Mouse (Mus musculus) large intestine, adult 2 months (tissue): ENCODE data around the gene Gm42906. TPM values are rescaled to one million over a fixed set of nuclear protein-coding genes. Genes with fewer than 3 reads are reported as not detected.

Experiments
- DNase-seq: peaks from one replicate; pipeline ENCODE4 v3.0.0-alpha.2; 2012; ENCODE audit warnings: low read depth, low spot score
- WGBS: fragments of 180-500 bp; shearing (Covaris S2); methylation state at CpG from one replicate; pipeline ENCODE4 v1.1.7; 2018; 5-methylcytosine and 5-hydroxymethylcytosine counted together
- polyA plus RNA-seq: library from polyadenylated mRNA; depleted of rRNA; stranded (reverse); fragments of >200 nt; gene quantifications from 2 replicates; pipeline ENCODE4 v1.2.3, GENCODE M21; 2012; rRNA removed

Gene Gm42906
- not detected in 2 replicates for polyA plus RNA-seq

DNA sequence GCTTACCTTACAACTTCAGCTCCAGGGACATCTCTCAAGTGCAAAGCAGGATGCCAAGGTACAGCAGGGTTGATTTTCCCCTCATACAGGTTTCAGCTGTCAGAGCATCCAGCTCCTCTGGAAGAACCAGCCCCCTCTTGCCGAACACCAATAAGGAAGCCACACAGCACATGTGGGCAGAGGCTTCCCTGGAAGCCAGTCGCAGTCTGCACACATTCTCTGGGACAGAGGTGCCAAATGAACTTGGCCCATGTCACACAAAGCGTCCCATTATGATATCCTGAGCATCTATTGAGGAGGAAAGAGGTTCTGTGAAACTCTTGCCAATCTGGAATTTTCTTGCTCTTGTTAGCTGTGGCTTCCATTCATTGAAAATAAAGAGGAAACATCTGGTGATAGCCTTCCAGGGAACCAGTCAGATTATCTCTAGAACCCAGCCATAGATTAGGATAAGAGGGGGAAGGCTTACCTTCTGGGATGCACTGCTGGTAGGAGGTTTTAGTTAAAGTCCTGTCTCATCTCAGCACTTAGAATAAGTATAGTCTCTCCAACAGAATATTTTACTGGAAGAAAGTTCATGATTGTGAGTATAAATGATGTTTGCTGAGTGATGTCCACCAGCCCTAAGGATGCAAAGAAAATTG, at the start of gene Gm42906:
TSS of gene Gm42906 (minus strand) at position 51 of the 644 bp plus-strand sequence.
- no peak for DNase-seq
- WGBS: 22% methylated on average over 3 of the region's 3 CpGs

DNA sequence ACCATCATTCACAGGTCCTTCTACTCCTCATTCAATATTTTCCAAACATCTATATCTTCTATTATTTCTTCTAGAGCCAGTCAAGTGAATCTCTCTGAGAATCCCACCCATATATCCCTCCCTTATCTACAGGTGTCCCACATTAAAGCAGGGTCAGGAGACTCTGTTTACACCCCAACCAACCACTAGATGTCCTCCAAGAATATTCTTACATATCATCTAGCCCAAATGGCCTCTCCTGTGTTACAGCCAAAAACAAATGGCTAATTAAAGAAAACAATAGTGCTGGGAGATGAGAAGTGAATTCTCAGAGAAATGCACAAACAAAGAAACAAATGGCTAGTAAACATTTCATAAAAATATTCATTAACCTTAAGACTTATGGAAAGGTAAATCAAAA, 17.7 kb upstream of the Gm42906 start:
- no peak for DNase-seq

DNA sequence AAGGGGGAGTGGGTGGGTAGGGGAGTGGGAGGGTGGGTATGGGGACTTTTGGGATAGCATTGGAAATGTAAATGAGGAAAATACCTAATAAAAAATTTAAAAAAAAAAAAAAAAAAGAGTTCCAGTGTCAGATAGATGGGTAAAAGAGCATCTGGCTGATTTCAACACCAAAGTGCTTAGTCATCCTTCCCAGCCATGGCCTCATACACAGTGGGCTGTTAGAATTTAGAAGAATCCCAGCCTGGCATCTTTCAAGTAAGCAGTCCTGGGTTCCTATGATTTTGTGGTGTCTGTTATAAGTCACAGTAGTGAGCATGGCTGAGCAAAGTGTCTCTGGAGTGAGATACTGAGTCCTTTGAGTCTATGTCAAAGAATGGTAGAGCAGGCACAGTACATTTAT, 7.1 kb upstream of the Gm42906 start:
- no peak for DNase-seq

DNA sequence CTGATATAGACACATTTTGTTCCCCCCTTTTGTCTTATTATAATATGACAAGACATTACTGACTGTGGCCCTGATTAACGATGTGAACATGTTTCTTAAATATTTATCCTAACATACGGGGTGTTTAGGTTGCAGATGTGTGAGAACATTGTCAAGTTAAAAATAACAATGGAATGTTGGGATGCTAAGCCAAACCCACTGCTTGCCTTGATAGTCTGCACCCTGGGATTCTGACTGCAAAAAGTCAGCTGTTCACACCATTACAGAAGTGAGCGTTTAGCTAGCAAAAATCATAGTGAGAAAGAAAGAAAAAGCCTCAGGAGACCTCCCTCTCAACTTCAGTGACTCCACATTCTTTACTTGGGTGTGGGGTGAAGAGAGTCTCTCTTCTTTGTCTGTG, 1.5 kb downstream of the Gm42906 start:
- WGBS: 72% methylated on average over 3 of the region's 3 CpGs
- DNase-seq: no peak

DNA sequence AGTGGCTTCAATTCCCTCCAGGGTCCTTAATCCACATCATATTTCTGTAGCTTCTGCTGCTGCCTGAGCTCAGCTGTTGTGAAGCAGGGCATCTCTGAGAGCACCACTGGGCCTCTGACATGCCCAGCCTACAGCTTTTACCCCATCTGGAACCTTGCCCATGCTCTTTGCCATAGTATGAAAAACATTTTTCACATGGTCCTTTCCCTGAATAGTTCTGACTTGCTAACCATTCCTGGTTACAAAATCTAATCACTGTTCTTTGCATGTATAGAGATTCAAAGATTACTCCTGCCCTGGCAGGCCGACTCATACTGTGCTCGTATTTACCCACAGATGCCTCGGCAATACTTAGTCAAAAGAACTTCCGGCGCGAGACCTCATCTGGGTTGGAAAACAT, 5.3 kb downstream of the Gm42906 start:
- 90% methylated on average over 6 of the region's 6 CpGs for WGBS
- no peak for DNase-seq

DNA sequence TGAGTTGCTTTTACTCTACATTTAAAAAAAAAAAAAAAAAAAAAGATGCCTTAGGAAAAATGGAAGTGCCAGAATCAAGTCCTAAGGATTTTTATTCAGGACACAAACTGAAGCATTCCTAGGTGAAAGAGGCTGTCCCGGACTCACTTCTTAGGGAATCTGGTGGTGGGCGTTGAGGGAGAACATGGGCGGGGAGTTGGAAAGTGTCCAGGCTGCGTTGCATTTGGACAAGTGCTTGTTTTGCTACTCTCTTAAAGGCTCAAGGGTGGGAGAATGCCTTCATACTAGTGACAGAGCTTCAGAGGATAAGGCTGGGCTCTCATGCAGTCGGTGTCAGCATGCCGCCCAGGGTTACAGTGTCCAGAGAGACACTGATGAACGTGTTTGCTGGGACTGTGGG, 6.1 kb downstream of the Gm42906 start:
- WGBS: 63% methylated on average over 7 of the region's 7 CpGs
- DNase-seq: no peak

DNA sequence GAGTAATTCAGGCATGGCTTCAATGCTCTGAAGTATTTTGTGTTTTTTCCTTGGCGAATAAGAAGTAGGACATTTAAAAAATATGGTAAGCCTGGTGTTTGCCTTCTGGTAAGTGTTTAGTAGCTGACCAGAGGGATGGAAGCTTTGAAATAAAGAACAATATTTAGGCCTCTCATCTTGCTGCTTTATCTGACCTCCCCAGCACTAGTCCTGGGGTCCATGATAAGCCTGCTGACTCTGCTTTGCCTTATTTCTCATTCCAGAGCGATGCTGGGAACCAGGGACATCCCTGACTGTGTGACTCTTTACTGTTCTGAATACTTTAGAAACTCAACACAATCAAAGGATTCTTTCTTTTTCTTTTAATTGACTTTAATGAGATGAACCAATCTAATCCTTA, 9.4 kb downstream of the Gm42906 start:
- WGBS: 93% methylated on average over 2 of the region's 2 CpGs

DNA sequence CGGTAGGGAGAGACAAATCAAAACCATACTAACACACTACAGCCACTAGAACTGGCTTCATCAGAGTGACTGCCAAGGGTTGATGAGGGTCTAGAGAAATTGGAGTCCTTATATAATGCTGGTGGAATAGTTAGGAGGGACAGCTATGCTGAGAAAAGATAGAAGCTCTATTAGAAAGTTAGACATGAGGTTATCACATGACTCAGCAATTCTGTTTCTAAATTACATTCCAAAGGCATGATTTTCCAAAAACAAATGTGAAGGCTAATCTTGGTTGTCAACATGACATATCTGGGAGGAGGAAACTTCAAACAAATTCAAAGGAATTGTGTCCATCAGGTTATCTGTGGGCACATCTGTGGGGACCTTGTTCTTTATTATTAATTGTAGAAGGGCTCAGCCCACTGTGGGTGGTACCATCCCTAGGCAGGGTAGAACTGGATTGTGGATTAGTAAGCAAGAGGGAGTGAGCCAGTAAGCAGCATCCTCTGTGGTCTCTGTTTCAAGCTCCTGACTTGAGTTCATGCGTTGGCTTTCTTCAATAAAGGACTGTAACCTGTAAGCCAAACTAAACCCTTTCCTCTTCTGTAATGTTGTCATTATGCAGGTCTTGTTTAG, 10.4 kb downstream of the Gm42906 start:
- DNase-seq: no peak
- WGBS: 82% methylated on average over 2 of the region's 2 CpGs

More for the DNA sequence above, 9.4 kb downstream of the Gm42906 start:
- DNase-seq: no peak

DNA sequence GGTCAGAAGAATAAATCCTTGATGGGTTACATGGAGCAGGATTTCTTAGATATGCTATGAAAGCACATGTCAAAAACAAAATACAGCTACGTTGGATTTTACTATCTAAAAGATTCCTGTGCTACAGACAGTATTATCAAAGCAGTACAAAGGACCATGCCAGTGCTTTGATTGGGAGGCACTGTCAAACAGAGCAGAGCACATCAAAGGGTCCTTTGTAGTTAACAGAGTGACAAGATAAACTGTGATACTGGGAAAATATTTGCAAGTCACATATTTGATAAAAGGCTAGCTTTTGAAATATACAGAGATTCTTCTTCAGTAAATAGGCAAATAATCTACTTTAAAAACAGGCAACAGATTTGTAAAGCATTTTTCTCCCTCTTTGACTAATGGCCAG, 11.0 kb downstream of the Gm42906 start:
- WGBS: 35% methylated on average over 1 of the region's 1 CpGs
- no peak for DNase-seq

DNA sequence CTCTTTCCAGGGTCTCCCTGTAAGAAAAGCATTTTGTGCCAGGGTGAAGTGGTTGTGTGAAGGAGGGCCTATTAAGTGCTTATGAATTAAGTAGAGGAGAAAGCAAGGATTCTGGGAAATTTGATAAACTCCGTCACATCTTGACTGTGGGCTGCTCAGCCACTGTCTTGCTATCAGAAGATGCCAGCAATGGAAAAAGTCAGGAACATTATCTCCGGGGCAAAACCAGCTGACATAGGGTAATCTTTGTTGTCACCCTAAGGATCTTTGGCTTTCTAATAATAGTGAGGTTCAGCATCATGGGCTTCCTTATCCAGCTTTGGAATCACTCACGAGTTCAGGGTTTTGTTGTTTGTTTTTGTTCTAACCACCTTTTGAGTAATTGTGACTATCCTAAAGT, 14.3 kb downstream of the Gm42906 start:
- no peak for DNase-seq
- 80% methylated on average over 3 of the region's 3 CpGs for WGBS

DNA sequence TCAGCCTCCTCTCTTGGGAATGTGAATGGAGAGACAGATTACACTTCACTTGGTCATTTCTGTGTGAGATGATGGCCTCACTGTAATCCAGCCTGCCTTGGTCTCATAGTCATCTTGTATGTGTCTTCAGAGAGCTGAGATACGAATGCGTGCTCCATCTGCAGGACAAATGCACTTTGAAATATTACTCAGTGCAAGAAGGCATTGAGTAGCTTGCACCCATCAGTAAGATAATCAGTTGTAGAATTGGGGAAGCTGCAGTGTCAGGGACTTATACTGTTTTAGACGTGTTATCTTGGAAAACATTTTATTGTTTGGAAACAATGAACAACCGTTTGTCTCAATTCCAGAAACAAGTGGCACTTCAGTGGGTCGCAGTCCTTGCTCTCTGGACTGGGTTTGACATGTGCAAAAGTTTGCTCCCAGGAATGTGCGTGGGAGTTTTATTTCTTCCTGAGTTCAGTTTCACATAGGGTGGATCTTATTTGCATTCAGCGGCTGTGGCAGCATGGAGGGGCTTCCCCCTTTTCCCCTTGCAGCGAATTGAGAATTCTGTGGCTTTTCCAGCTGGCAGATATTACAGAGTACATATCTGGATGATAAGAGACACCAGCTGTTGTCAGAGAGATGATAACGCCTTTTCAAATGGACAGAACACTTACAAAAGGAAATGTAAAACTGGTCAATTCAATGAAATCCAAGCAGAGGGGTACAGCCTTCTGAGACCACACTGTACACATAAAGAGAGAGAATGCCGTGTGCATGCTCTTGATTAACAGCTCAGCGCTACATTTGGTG, 15.1 kb downstream of the Gm42906 start:
- no peak for DNase-seq
- 29% methylated on average over 11 of the region's 11 CpGs for WGBS

DNA sequence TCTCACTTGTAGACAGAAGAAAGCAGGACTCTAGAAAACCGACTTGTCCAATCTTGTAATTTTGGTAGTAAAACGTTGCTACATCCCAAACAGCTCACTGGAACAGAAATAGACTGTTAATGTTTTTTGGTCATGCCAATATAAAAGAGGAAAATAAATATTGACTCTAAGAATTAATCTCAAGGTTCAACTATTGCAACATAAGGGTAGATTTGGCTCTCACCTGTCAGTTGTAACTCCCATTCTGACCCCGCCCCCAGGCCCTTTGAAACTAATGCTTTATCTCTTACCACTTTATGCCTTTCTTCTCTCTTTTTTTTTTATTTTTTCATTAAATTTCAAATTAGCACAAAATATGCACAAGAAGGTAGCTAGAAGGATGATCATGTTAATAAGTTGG, 18.0 kb downstream of the Gm42906 start:
- WGBS: 31% methylated on average over 3 of the region's 3 CpGs
- no peak for DNase-seq

DNA sequence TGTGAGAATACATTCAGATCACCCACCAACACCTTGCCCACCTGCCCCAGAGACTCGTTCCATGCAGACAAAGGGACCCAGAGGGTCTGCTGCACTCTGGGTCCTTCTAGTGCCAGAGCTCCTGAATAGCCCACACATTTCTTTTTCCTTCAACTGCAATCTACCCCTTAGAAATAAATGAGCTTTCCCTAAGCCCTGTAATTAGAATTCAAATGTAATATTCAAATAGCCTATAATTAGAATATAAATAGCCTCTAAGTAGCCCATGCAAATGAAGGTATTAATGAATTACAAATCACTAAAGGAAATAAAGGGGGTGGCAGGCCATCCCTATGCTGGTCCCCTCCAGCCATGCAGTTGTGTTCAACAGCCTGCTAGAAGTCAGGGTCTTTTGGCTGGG, 18.7 kb downstream of the Gm42906 start:
- DNase-seq: no peak
- WGBS: 24% methylated on average over 1 of the region's 1 CpGs

DNA sequence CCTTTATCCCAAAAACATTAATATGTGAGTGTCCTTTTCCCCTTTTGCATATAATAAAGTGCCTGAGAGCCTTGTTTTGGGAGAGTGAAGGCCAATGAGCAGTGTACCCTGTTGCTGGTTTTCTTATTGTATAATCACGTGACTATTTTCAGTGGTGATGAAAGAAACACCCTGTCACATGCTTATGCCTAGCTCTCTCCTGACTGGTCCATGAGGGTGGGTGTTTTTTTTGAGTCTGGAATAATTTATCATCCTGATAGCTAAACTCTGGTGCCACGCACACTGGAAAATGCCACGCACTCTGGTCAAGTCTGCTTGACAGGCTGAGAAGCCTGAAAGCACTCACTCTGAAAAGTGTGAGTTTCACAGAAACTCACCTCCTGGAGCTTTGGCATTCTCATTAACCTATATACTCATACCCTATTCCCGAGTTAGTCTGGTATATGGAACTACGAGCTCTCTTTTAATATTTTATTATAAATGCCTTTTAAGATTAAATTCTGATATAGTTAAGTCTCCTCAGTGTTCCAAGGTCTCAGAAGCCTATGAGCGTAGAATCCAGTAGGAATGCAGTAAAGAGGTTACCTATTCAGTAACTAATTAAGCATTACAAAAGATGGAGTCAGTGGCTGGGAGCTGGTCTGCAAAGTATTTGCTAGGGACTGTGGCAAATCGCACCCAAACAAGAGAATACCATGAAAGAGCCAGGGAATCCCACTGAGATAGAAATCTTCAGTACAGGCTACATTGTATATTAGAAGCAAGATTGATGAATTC, 19.7 kb downstream of the Gm42906 start:
- 42% methylated on average over 7 of the region's 7 CpGs for WGBS

DNA sequence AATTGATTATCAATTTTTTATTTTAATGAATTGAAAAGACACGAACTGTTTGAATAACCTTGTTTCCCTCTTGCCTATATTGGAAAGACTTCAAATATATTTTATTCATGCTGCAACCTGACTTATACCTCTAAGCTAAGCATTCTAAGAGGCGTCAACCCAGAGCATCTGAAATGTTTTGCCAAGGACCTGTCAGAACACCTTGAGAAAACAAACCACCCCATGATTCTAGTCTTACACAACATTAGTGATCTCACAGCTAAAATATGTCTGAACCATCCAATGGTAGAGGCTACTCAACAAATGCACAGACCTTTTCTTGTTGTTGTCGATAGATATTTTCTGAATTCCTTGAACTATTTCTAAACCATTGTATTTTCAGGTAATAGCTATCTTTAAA, 20.5 kb downstream of the Gm42906 start:
- DNase-seq: no peak
- 93% methylated on average over 3 of the region's 3 CpGs for WGBS

More for the DNA sequence above, 19.7 kb downstream of the Gm42906 start:
- DNase-seq: no peak

DNA sequence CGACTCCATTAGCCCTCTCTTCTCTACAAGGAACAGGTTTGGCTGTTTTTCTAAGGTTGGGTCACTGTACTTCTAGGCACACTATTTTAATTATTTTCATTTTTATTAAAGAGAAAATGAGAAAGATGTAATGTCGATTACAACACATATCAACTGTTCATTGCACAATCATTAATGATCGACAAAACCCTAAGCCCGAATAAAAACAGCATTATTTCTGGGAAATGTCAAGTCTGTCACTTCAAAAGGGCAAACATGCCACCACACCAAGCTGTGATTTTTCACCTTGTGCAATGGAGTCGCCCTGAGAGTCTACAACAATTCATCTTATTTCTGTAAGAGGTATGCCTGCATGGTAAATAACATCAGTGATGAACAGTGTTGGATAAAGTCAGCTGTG, 21.7 kb downstream of the Gm42906 start:
- WGBS: 69% methylated on average over 5 of the region's 5 CpGs
- DNase-seq: no peak

DNA sequence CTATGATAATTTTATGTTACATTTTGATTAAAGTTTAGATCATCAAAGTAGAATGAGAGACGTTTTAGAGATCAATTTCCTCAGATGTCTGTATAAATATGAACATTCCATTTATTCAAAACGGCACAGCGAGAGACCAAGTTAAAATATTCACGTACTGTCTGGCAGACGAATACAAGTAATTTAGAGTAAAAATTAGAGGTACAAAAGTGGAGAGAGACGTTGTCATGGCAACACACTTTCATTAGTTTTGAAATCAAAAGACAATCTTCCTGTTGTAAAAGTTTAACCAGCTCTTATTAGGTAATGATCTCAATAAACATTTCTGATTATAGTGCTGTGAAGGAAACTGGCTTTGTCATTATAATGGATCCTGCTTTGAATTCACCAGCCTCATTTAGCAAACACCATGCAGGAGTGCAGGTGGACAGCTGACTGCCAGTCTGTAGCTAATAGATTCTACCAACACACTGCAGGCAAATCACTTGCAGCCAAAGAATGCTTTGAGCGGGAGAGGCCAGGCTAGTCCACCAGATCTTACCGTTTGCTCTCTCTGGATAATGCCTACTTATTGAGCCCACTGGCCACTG, 22.6 kb downstream of the Gm42906 start:
- no peak for DNase-seq
- WGBS: 30% methylated on average over 8 of the region's 8 CpGs

DNA sequence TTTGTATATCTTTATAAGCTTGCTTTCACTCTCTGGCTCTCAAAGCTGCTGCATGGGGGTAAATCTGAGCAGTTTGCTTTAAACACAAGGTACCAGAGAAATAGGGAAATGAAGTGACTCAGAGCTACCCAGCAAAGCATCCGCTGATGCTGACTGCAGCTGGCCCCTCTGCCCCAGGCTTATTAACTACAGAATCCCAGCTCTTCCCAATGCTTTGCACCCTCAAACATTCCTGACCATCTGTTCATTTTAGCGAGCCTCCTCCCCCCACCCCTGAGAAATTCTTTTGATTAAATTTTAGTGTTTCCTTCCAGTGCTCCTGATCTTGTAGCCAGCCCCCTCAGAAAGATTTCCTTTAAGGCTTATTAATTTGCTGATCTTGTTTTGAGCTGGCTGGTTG, 24.4 kb downstream of the Gm42906 start:
- 67% methylated on average over 2 of the region's 2 CpGs for WGBS
- DNase-seq: no peak

DNA sequence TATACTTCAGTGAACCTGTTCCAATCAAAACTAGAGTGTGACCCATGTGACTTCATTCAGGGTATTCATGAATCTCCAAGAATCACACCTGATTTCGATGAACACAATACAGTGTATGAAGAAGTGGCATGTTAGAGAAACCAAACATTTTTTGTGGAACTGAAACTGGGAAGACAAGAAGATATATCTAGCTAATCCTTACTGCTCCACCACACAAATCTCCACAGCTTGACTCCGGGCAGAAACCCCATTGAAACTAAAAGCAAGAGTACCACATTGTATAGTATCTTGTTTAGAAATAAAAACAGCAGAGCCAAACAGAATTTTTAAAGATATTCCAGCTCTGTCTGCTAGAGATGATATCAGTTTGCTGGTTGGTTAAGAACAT, 27.4 kb downstream of the Gm42906 start:
- DNase-seq: no peak
- 83% methylated on average over 2 of the region's 2 CpGs for WGBS
